Mouse (Mus musculus): ENCODE measurements at regions not wholly inside any gene's neighbourhood (a gene's known extent, or its start where the extent isn't known, plus 50 kb on each side); places are given as distances from the start of the nearest gene placed in this dataset.
A peak's percentile ranks its signal among the peaks of the same experiment; 100 is the strongest.

GRCm38 (mm10) chr2:30697851-30698250, 103.0 kb downstream of the Cstad start:
- Histone ChIP-seq H3K9me3 (ENCODE audit: control insufficient read depth, low read length) (no peaks in the 10 kb centered on the region), H3K9ac (ENCODE audit: low read depth, low read length) (no peak overlapping the region), H3K4me3 (ENCODE audit: low read depth, low read length) (no peak overlapping the region), H3K27ac (replicated peaks; ENCODE audit: low read depth, low read length) (no peak overlapping the region), H3K36me3 (ENCODE audit: control insufficient read depth, insufficient read depth, low read length) (no peaks in the 10 kb centered on the region), H3K4me2 (ENCODE audit: low read depth, low read length) (no peak overlapping the region), H3K4me1 (ENCODE audit: control insufficient read depth, insufficient read depth, low read length) (peaks cover 28% of the 10 kb centered on the region), H3K27me3 (replicated peaks; ENCODE audit: control insufficient read depth, insufficient read depth, low read length) (no peaks in the 10 kb centered on the region)
- ATAC-seq (ENCODE audit: low read depth) (no peak), DNase-seq (ENCODE audit: low spot score) (no peak)
- 96% methylated on average over 2 of the region's 2 CpGs for WGBS

- Histone ChIP-seq H3K27ac (replicated peaks; ENCODE audit: low read depth, low read length) (peak overlapping the region; percentile 15; the same call in 1 of the 2 replicates), H3K9me3 (ENCODE audit: control insufficient read depth, low read length) (no peaks in the 10 kb centered on the region), H3K4me1 (ENCODE audit: control insufficient read depth, insufficient read depth, low read length) (peaks cover 43% of the 10 kb centered on the region), H3K4me2 (ENCODE audit: low read depth, low read length) (no peak overlapping the region), H3K36me3 (ENCODE audit: control insufficient read depth, insufficient read depth, low read length) (no peaks in the 10 kb centered on the region), H3K4me3 (ENCODE audit: low read depth, low read length) (no peak overlapping the region), H3K9ac (ENCODE audit: low read depth, low read length) (no peak overlapping the region), H3K27me3 (replicated peaks; ENCODE audit: control insufficient read depth, insufficient read depth, low read length) (no peaks in the 10 kb centered on the region)
- 53% methylated on average over 11 of the region's 11 CpGs for WGBS
- ATAC-seq (ENCODE audit: low read depth), result no peak
- no peak for DNase-seq (ENCODE audit: low spot score)
Observed at GRCm38 (mm10) chr2:30695771-30696456, 101.1 kb downstream of the Cstad start.

- H3K4me2 ChIP-seq (ENCODE audit: low read depth, low read length), result no peak overlapping the region
- H3K4me3 ChIP-seq (ENCODE audit: low read depth, low read length), result no peak overlapping the region
- no peak for ATAC-seq (ENCODE audit: low read depth)
- no peaks in the 10 kb centered on the region for H3K9me3 ChIP-seq (ENCODE audit: control insufficient read depth, low read length)
- peaks cover 40% of the 10 kb centered on the region for H3K4me1 ChIP-seq (ENCODE audit: control insufficient read depth, insufficient read depth, low read length)
- DNase-seq (ENCODE audit: low spot score), result no peak
- H3K27ac ChIP-seq (replicated peaks; ENCODE audit: low read depth, low read length), result peak overlapping the region; percentile 15; the same call in 1 of the 2 replicates
- no peaks in the 10 kb centered on the region for H3K27me3 ChIP-seq (replicated peaks; ENCODE audit: control insufficient read depth, insufficient read depth, low read length)
- no peaks in the 10 kb centered on the region for H3K36me3 ChIP-seq (ENCODE audit: control insufficient read depth, insufficient read depth, low read length)
- no peak overlapping the region for H3K9ac ChIP-seq (ENCODE audit: low read depth, low read length)
- 100% methylated on average over 1 of the region's 1 CpGs for WGBS
Observed at GRCm38 (mm10) chr2:30695041-30695440, 100.2 kb downstream of the Cstad start.

GRCm38 (mm10) chr2:30693206-30694035, 98.6 kb downstream of the Cstad start:
- Histone ChIP-seq H3K4me3 (ENCODE audit: low read depth, low read length) (peak overlapping the region; percentile 39), H3K27me3 (replicated peaks; ENCODE audit: control insufficient read depth, insufficient read depth, low read length) (no peaks in the 10 kb centered on the region), H3K4me1 (ENCODE audit: control insufficient read depth, insufficient read depth, low read length) (peaks cover 38% of the 10 kb centered on the region), H3K36me3 (ENCODE audit: control insufficient read depth, insufficient read depth, low read length) (no peaks in the 10 kb centered on the region), H3K9me3 (ENCODE audit: control insufficient read depth, low read length) (no peaks in the 10 kb centered on the region), H3K9ac (ENCODE audit: low read depth, low read length) (peak overlapping the region; percentile 74), H3K27ac (replicated peaks; ENCODE audit: low read depth, low read length) (peak overlapping the region; percentile 99), H3K4me2 (ENCODE audit: low read depth, low read length) (peak overlapping the region; percentile 83)
- peak; percentile 96 for DNase-seq (ENCODE audit: low spot score)
- WGBS, result 2% methylated on average over 28 of the region's 41 CpGs
- peak; percentile 86 for ATAC-seq (ENCODE audit: low read depth)

- Histone ChIP-seq H3K4me2 (ENCODE audit: low read depth, low read length) (peak overlapping the region; percentile 83), H3K9me3 (ENCODE audit: control insufficient read depth, low read length) (no peaks in the 10 kb centered on the region), H3K4me1 (ENCODE audit: control insufficient read depth, insufficient read depth, low read length) (peaks cover 43% of the 10 kb centered on the region), H3K9ac (ENCODE audit: low read depth, low read length) (peak overlapping the region; percentile 74), H3K27ac (replicated peaks; ENCODE audit: low read depth, low read length) (peak overlapping the region; percentile 99), H3K27me3 (replicated peaks; ENCODE audit: control insufficient read depth, insufficient read depth, low read length) (no peaks in the 10 kb centered on the region), H3K4me3 (ENCODE audit: low read depth, low read length) (peak overlapping the region; percentile 39), H3K36me3 (ENCODE audit: control insufficient read depth, insufficient read depth, low read length) (no peaks in the 10 kb centered on the region)
- DNase-seq (ENCODE audit: low spot score) (peak; percentile 94), ATAC-seq (ENCODE audit: low read depth) (peak; percentile 86)
- 5% methylated on average over 10 of the region's 13 CpGs for WGBS
Observed at GRCm38 (mm10) chr2:30692561-30693205, 97.8 kb downstream of the Cstad start.

GRCm38 (mm10) chr2:30691857-30692560, 97.2 kb downstream of the Cstad start:
- peak; percentile 22; the same call in 1 of the 2 replicates for ATAC-seq (ENCODE audit: low read depth)
- WGBS, result 8% methylated on average over 11 of the region's 11 CpGs

GRCm38 (mm10) chr2:30690925-30691856, 96.4 kb downstream of the Cstad start:
- Histone ChIP-seq H3K9me3 (ENCODE audit: control insufficient read depth, low read length) (no peaks in the 10 kb centered on the region), H3K4me2 (ENCODE audit: low read depth, low read length) (no peak overlapping the region), H3K4me1 (ENCODE audit: control insufficient read depth, insufficient read depth, low read length) (peaks cover 58% of the 10 kb centered on the region), H3K27ac (replicated peaks; ENCODE audit: low read depth, low read length) (peak overlapping the region; percentile 99), H3K36me3 (ENCODE audit: control insufficient read depth, insufficient read depth, low read length) (no peaks in the 10 kb centered on the region), H3K27me3 (replicated peaks; ENCODE audit: control insufficient read depth, insufficient read depth, low read length) (no peaks in the 10 kb centered on the region), H3K9ac (ENCODE audit: low read depth, low read length) (no peak overlapping the region), H3K4me3 (ENCODE audit: low read depth, low read length) (no peak overlapping the region)
- 84% methylated on average over 17 of the region's 17 CpGs for WGBS
- DNase-seq (ENCODE audit: low spot score) (peak; percentile 64), ATAC-seq (ENCODE audit: low read depth) (no peak)

More at GRCm38 (mm10) chr2:30691857-30692560, 97.2 kb downstream of the Cstad start:
- H3K9me3 ChIP-seq (ENCODE audit: control insufficient read depth, low read length), result no peaks in the 10 kb centered on the region
- peak; percentile 79 for DNase-seq (ENCODE audit: low spot score)
- peak overlapping the region; percentile 74 for H3K9ac ChIP-seq (ENCODE audit: low read depth, low read length)
- H3K4me2 ChIP-seq (ENCODE audit: low read depth, low read length), result peak overlapping the region; percentile 83; the same call in 1 of the 2 replicates
- H3K4me3 ChIP-seq (ENCODE audit: low read depth, low read length), result no peak overlapping the region
- peak overlapping the region; percentile 99 for H3K27ac ChIP-seq (replicated peaks; ENCODE audit: low read depth, low read length)
- H3K27me3 ChIP-seq (replicated peaks; ENCODE audit: control insufficient read depth, insufficient read depth, low read length), result no peaks in the 10 kb centered on the region
- no peaks in the 10 kb centered on the region for H3K36me3 ChIP-seq (ENCODE audit: control insufficient read depth, insufficient read depth, low read length)
- H3K4me1 ChIP-seq (ENCODE audit: control insufficient read depth, insufficient read depth, low read length), result peaks cover 50% of the 10 kb centered on the region
